Mouse (Mus musculus) kidney, postnatal 0 days (tissue): ENCODE measurements around the gene Tm9sf2. TPM values are rescaled to one million over a fixed set of nuclear protein-coding genes. Genes with fewer than 3 reads are reported as not detected.

Experiments
- ATAC-seq: fragments of 200-750 bp; cut with Nextera tagmentation; replicated peaks from 2 replicates; pipeline ENCODE4 v1.8.0; 2017; ENCODE audit warnings: low read depth, moderate number of reproducible peaks, moderate TSS enrichment, moderate library complexity; ENCODE audit not compliant: low FRiP score
- DNase-seq: peaks from one replicate; pipeline ENCODE4 v3.0.0-alpha.2; 2016; ENCODE audit warnings: low spot score
- H3K27ac ChIP-seq: fragments of 300-500 bp; sonication (generic); 2 replicates; pipeline ENCODE4 v1.5.1; 2014; ENCODE audit warnings: mild to moderate bottlenecking
- H3K27me3 ChIP-seq: fragments of 300-500 bp; sonication (generic); 2 replicates; pipeline ENCODE4 v1.6.1; 2014; ENCODE audit warnings: low read length, mixed read lengths; ENCODE audit not compliant: insufficient read depth
- H3K36me3 ChIP-seq: fragments of 300-500 bp; sonication (generic); 2 replicates; pipeline ENCODE4 v1.6.1; 2014; ENCODE audit warnings: low read length, mixed read lengths; ENCODE audit not compliant: insufficient read depth
- H3K4me1 ChIP-seq: fragments of 300-500 bp; sonication (generic); replicated peaks from 2 replicates; pipeline ENCODE4 v1.6.1; 2014; ENCODE audit warnings: antibody characterized with exemption, low read length, mixed read lengths; ENCODE audit not compliant: insufficient read depth
- H3K4me2 ChIP-seq: fragments of 300-500 bp; sonication (generic); 2 replicates; pipeline ENCODE4 v1.6.1; 2014; ENCODE audit warnings: mild to moderate bottlenecking, low read length, moderate library complexity, mixed read lengths
- H3K4me3 ChIP-seq: fragments of 300-500 bp; sonication (generic); replicated peaks from 2 replicates; pipeline ENCODE4 v1.5.1; 2014; ENCODE audit warnings: low read depth, low read length
- H3K9ac ChIP-seq: fragments of 300-500 bp; sonication (generic); 2 replicates; pipeline ENCODE4 v1.6.1; 2014; ENCODE audit warnings: low read depth, low read length
- H3K9me3 ChIP-seq: fragments of 300-500 bp; sonication (generic); replicated peaks from 2 replicates; pipeline ENCODE4 v1.6.1; 2016; ENCODE audit warnings: low read length, inconsistent platforms, mixed read lengths
- CTCF ChIP-seq: IDR thresholded peaks from 2 replicates; pipeline ENCODE4 v1.5.1; 2016; ENCODE audit warnings: antibody characterized with exemption, low read depth, mild to moderate bottlenecking, moderate library complexity
- WGBS: fragments of 180-500 bp; shearing (Covaris S2); extraction: QIAGEN DNeasy Blood & Tissue Kit; methylation state at CpG from one replicate; pipeline ENCODE4 v1.1.7; 2014; 5-methylcytosine and 5-hydroxymethylcytosine counted together
- polyA plus RNA-seq: library from polyadenylated mRNA; unstranded; fragments of >200 nt; fragmentation: Nextera tagmentation; extraction: Ambion mirVana; gene quantifications from 2 replicates; pipeline ENCODE4 v1.2.1, GENCODE M21; 2015

The Tm9sf2 gene
- polyA plus RNA-seq, 1 experiment from 2014 or later, result 221 TPM

DNA sequence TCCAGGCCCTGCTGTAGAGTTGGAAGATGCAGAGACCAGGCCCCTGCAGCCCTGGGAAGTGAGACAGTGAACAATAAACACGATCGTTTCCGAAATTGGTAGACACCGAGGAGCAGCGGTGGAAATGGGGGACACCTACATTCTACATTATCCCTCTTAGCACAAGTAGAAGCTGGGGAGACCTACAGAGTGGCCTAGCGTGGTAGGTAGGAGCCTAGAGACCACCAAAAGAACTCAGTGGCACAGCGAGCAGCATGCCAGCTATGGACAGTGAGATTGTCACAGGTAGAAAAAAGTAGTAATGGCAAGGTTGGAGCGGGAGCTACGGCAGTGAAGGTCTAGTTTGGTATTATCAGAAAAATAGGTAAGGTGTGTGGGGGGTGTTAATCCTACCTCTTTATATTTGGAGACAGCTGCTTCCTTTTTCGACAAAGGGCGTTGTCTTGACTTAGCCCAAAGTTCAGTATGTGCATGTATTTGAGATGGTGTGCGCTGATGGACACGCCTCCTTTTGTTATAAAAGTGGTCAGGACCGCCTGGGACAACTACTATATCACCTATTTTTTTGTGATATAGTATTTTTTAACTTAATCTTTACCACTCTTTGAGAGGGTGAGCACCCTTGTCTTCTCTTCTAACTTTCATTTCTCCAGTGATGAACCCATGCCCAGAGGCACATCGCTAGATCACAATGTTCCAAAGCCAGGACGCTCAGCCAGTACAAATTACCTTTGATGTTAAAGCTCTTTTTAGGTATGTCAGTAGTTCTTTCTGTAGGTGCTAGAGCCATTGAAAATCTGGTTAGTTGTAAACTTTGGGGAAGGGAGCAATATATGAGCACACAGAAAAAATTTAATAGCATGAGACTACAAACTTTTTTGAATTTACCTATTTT, 1.2 kb upstream of the Tm9sf2 start:
- 69% methylated on average over 16 of the region's 16 CpGs for WGBS
- Histone ChIP-seq H3K9ac (peak overlapping the region; percentile 50; the same call in 1 of the 2 replicates), H3K36me3 (no peaks in the 10 kb centered on the region), H3K27me3 (no peaks in the 10 kb centered on the region), H3K27ac (peak overlapping the region; percentile 99), H3K4me3 (peak overlapping the region; percentile 100), H3K9me3 (no peaks in the 10 kb centered on the region), H3K4me2 (peak overlapping the region; percentile 75), H3K4me1 (peaks cover 27% of the 10 kb centered on the region)
- no peak for TF ChIP-seq CTCF
- no peak for ATAC-seq
- no peak for DNase-seq

- ATAC-seq (peak; percentile 30), DNase-seq (peak; percentile 67)
- H3K4me2 ChIP-seq, result peak overlapping the region; percentile 75
- H3K36me3 ChIP-seq, result 0 out of 2 replicates have a peak, but pooled peaks cover 8% of the 10 kb centered on the region
- no peaks in the 10 kb centered on the region for H3K27me3 ChIP-seq
- H3K4me3 ChIP-seq, result peak overlapping the region; percentile 100
- peak; percentile 33; the same call in 1 of the 2 replicates for TF ChIP-seq CTCF
- H3K9ac ChIP-seq, result peak overlapping the region; percentile 98
- peaks cover 27% of the 10 kb centered on the region for H3K4me1 ChIP-seq
- peak overlapping the region; percentile 99 for H3K27ac ChIP-seq
- WGBS, result 2% methylated on average over 44 of the region's 44 CpGs
- no peaks in the 10 kb centered on the region for H3K9me3 ChIP-seq
Observed at GRCm38 (mm10) chr14:122107481-122108214, 810 bp downstream of the Tm9sf2 start.

- Histone ChIP-seq H3K27ac (no peak overlapping the region), H3K36me3 (0 out of 2 replicates have a peak, but pooled peaks cover 8% of the 10 kb centered on the region), H3K27me3 (no peaks in the 10 kb centered on the region), H3K4me1 (peaks cover 19% of the 10 kb centered on the region; the same call in 1 of the 2 replicates), H3K4me3 (no peak overlapping the region), H3K4me2 (no peak overlapping the region), H3K9me3 (no peaks in the 10 kb centered on the region), H3K9ac (no peak overlapping the region)
- WGBS, result 88% methylated on average over 2 of the region's 2 CpGs
- no peak for DNase-seq
- TF ChIP-seq CTCF, result peak; percentile 57
- ATAC-seq, result no peak
Observed at GRCm38 (mm10) chr14:122111681-122112080, 4.8 kb downstream of the Tm9sf2 start.

- no peak overlapping the region for H3K9ac ChIP-seq
- TF ChIP-seq CTCF, result no peak
- H3K4me1 ChIP-seq, result peaks cover 19% of the 10 kb centered on the region; the same call in 1 of the 2 replicates
- DNase-seq (no peak), ATAC-seq (no peak)
- 0 out of 2 replicates have a peak, but pooled peaks cover 8% of the 10 kb centered on the region for H3K36me3 ChIP-seq
- H3K27me3 ChIP-seq, result no peaks in the 10 kb centered on the region
- H3K27ac ChIP-seq, result no peak overlapping the region
- H3K4me3 ChIP-seq, result no peak overlapping the region
- H3K9me3 ChIP-seq, result no peaks in the 10 kb centered on the region
- WGBS, result 79% methylated on average over 5 of the region's 5 CpGs
- H3K4me2 ChIP-seq, result no peak overlapping the region
Observed at GRCm38 (mm10) chr14:122112311-122112710, 5.5 kb downstream of the Tm9sf2 start.

- no peak overlapping the region for H3K9ac ChIP-seq
- DNase-seq, result no peak
- no peaks in the 10 kb centered on the region for H3K27me3 ChIP-seq
- 88% methylated on average over 1 of the region's 1 CpGs for WGBS
- H3K36me3 ChIP-seq, result 0 out of 2 replicates have a peak, but pooled peaks cover 8% of the 10 kb centered on the region
- no peak overlapping the region for H3K27ac ChIP-seq
- no peak overlapping the region for H3K4me3 ChIP-seq
- no peak overlapping the region for H3K4me2 ChIP-seq
- no peak for TF ChIP-seq CTCF
- no peaks in the 10 kb centered on the region for H3K9me3 ChIP-seq
- no peak for ATAC-seq
- H3K4me1 ChIP-seq, result no peaks in the 10 kb centered on the region; the same call in 1 of the 2 replicates
Observed at GRCm38 (mm10) chr14:122116200-122116599, 9.4 kb downstream of the Tm9sf2 start.

- H3K9ac ChIP-seq, result no peak overlapping the region
- DNase-seq, result peak; percentile 61
- peak; percentile 65 for TF ChIP-seq CTCF
Observed at GRCm38 (mm10) chr14:122130111-122130797, 23.4 kb downstream of the Tm9sf2 start.

More at GRCm38 (mm10) chr14:122130111-122130797, 23.4 kb downstream of the Tm9sf2 start:
- no peak overlapping the region for H3K27ac ChIP-seq
- H3K4me3 ChIP-seq, result no peak overlapping the region
- ATAC-seq, result peak; percentile 66
- H3K27me3 ChIP-seq, result no peaks in the 10 kb centered on the region
- H3K4me2 ChIP-seq, result no peak overlapping the region
- H3K4me1 ChIP-seq, result no peaks in the 10 kb centered on the region
- WGBS, result 75% methylated on average over 5 of the region's 5 CpGs
- no peaks in the 10 kb centered on the region for H3K9me3 ChIP-seq
- peaks cover 20% of the 10 kb centered on the region; the same call in 1 of the 2 replicates for H3K36me3 ChIP-seq
